Mouse (Mus musculus) liver, postnatal 0 days (tissue): ENCODE data around the gene Macrod2.

Experiments used
- CTCF ChIP-seq: sonication (generic); IDR thresholded peaks from 2 replicates; pipeline ENCODE4 v1.5.1; 2016; ENCODE audit warnings: antibody characterized with exemption, low read depth
- EP300 ChIP-seq: IDR thresholded peaks from 2 replicates; pipeline ENCODE4 v1.6.1; 2016; ENCODE audit warnings: antibody characterized with exemption, low read depth, mild to moderate bottlenecking

DNA sequence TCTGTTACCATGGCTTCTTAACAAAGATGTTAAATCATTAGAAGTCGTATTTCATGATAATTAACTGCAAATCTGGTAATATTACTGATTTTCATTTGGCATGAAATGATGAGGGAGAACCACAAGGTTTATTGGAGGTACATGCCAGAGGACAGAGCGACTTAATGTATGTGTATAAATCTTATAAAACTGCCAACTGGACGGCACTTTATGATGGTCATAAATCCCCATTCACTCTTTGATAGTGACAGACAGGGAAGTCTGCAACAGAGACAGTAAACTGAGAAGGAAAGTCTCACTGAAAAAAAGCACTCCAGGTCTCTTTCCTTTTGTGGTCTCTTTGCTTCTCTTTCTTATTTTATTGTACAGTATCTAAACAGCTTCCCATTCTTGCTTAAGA, 1176.3 kb downstream of the Macrod2 start:
- TF ChIP-seq CTCF (no peak), EP300 (no peak)
